Mouse (Mus musculus): ENCODE results near the gene Rhoc. TPM values are rescaled to one million over a fixed set of nuclear protein-coding genes. Genes with fewer than 3 reads are reported as not detected.

Gene Rhoc
- polyA plus RNA-seq, 1 experiment from 2014 or later, result 20.3 TPM

- Histone ChIP-seq H3K9ac (ENCODE audit: low read depth, low read length) (no peak overlapping the region), H3K4me1 (ENCODE audit: control insufficient read depth, low read depth, low read length) (peaks cover 17% of the 10 kb centered on the region), H3K9me3 (replicated peaks; ENCODE audit: control insufficient read depth, low read length) (no peaks in the 10 kb centered on the region), H3K4me2 (ENCODE audit: low read depth, low read length) (0 out of 2 replicates have a peak overlapping the region, but pooled peaks have one; percentile 77), H3K36me3 (ENCODE audit: control insufficient read depth, insufficient read depth) (peaks cover 4% of the 10 kb centered on the region), H3K27me3 (ENCODE audit: control insufficient read depth, insufficient read depth, low read depth, low read length) (no peaks in the 10 kb centered on the region), H3K27ac (ENCODE audit: low read length) (no peak overlapping the region), H3K4me3 (ENCODE audit: low read depth, low read length) (no peak overlapping the region)
- ATAC-seq (ENCODE audit: low read depth), result no peak
- WGBS (ENCODE audit: insufficient replicate concordance), result 93% methylated on average over 7 of the region's 7 CpGs
Observed at GRCm38 (mm10) chr3:104816130-104816529, 28.0 kb downstream of the Rhoc start.

- Histone ChIP-seq H3K4me2 (ENCODE audit: low read depth, low read length) (peak overlapping the region; percentile 77), H3K9ac (ENCODE audit: low read depth, low read length) (peak overlapping the region; percentile 78), H3K27ac (ENCODE audit: low read length) (peak overlapping the region; percentile 77), H3K4me3 (ENCODE audit: low read depth, low read length) (peak overlapping the region; percentile 73), H3K4me1 (ENCODE audit: control insufficient read depth, low read depth, low read length) (peaks cover 17% of the 10 kb centered on the region), H3K9me3 (replicated peaks; ENCODE audit: control insufficient read depth, low read length) (no peaks in the 10 kb centered on the region), H3K36me3 (ENCODE audit: control insufficient read depth, insufficient read depth) (peaks cover 8% of the 10 kb centered on the region), H3K27me3 (ENCODE audit: control insufficient read depth, insufficient read depth, low read depth, low read length) (no peaks in the 10 kb centered on the region)
- ATAC-seq (ENCODE audit: low read depth), result peak; percentile 33
- under 1% methylated on average over 42 of the region's 46 CpGs for whole genome bisulfite sequencing (ENCODE audit: insufficient replicate concordance)
Observed at GRCm38 (mm10) chr3:104817481-104817990, 29.4 kb downstream of the Rhoc start.

GRCm38 (mm10) chr3:104817991-104818748, 30.0 kb downstream of the Rhoc start, which contains the start of gene Mov10:
Gene Mov10 (minus strand): TSS chr3:104818563.
- no peaks in the 10 kb centered on the region for H3K27me3 ChIP-seq (ENCODE audit: control insufficient read depth, insufficient read depth, low read depth, low read length)
- peaks cover 17% of the 10 kb centered on the region for H3K4me1 ChIP-seq (ENCODE audit: control insufficient read depth, low read depth, low read length)
- peak; percentile 93 for ATAC-seq (ENCODE audit: low read depth)
- peak within 1 kb of the TSS; percentile 78 for H3K9ac ChIP-seq (ENCODE audit: low read depth, low read length)
- peak within 1 kb of the TSS; percentile 77 for H3K27ac ChIP-seq (ENCODE audit: low read length)
- H3K9me3 ChIP-seq (replicated peaks; ENCODE audit: control insufficient read depth, low read length), result no peaks in the 10 kb centered on the region
- H3K4me3 ChIP-seq (ENCODE audit: low read depth, low read length), result peak within 1 kb of the TSS; percentile 73
- under 1% methylated on average over 39 of the region's 40 CpGs for WGBS (ENCODE audit: insufficient replicate concordance)
- peak within 1 kb of the TSS; percentile 77 for H3K4me2 ChIP-seq (ENCODE audit: low read depth, low read length)
- H3K36me3 ChIP-seq (ENCODE audit: control insufficient read depth, insufficient read depth), result peaks cover 8% of the 10 kb centered on the region

GRCm38 (mm10) chr3:104818749-104819134, 30.6 kb downstream of the Rhoc start:
- no peaks in the 10 kb centered on the region for H3K27me3 ChIP-seq (ENCODE audit: control insufficient read depth, insufficient read depth, low read depth, low read length)
- peaks cover 17% of the 10 kb centered on the region for H3K4me1 ChIP-seq (ENCODE audit: control insufficient read depth, low read depth, low read length)
- peak overlapping the region; percentile 77 for H3K27ac ChIP-seq (ENCODE audit: low read length)
- WGBS (ENCODE audit: insufficient replicate concordance), result 2% methylated on average over 3 of the region's 3 CpGs
- peak overlapping the region; percentile 77 for H3K4me2 ChIP-seq (ENCODE audit: low read depth, low read length)
- peak overlapping the region; percentile 78 for H3K9ac ChIP-seq (ENCODE audit: low read depth, low read length)
- H3K4me3 ChIP-seq (ENCODE audit: low read depth, low read length), result peak overlapping the region; percentile 73
- no peaks in the 10 kb centered on the region for H3K9me3 ChIP-seq (replicated peaks; ENCODE audit: control insufficient read depth, low read length)
- H3K36me3 ChIP-seq (ENCODE audit: control insufficient read depth, insufficient read depth), result peaks cover 8% of the 10 kb centered on the region
- ATAC-seq (ENCODE audit: low read depth), result no peak

GRCm38 (mm10) chr3:104820426-104820825, 32.3 kb downstream of the Rhoc start:
- Histone ChIP-seq H3K4me3 (ENCODE audit: low read depth, low read length) (no peak overlapping the region), H3K4me1 (ENCODE audit: control insufficient read depth, low read depth, low read length) (peaks cover 17% of the 10 kb centered on the region), H3K4me2 (ENCODE audit: low read depth, low read length) (no peak overlapping the region), H3K9me3 (replicated peaks; ENCODE audit: control insufficient read depth, low read length) (no peaks in the 10 kb centered on the region), H3K36me3 (ENCODE audit: control insufficient read depth, insufficient read depth) (peaks cover 8% of the 10 kb centered on the region), H3K27ac (ENCODE audit: low read length) (no peak overlapping the region), H3K27me3 (ENCODE audit: control insufficient read depth, insufficient read depth, low read depth, low read length) (no peaks in the 10 kb centered on the region), H3K9ac (ENCODE audit: low read depth, low read length) (no peak overlapping the region)
- WGBS (ENCODE audit: insufficient replicate concordance), result 68% methylated on average over 1 of the region's 1 CpGs
- ATAC-seq (ENCODE audit: low read depth), result no peak

- Histone ChIP-seq H3K4me2 (ENCODE audit: low read depth, low read length) (no peak overlapping the region), H3K36me3 (ENCODE audit: control insufficient read depth, insufficient read depth) (peaks cover 14% of the 10 kb centered on the region), H3K9me3 (replicated peaks; ENCODE audit: control insufficient read depth, low read length) (no peaks in the 10 kb centered on the region), H3K27me3 (ENCODE audit: control insufficient read depth, insufficient read depth, low read depth, low read length) (no peaks in the 10 kb centered on the region), H3K4me1 (ENCODE audit: control insufficient read depth, low read depth, low read length) (peaks cover 12% of the 10 kb centered on the region), H3K4me3 (ENCODE audit: low read depth, low read length) (no peak overlapping the region), H3K27ac (ENCODE audit: low read length) (no peak overlapping the region), H3K9ac (ENCODE audit: low read depth, low read length) (no peak overlapping the region)
- WGBS (ENCODE audit: insufficient replicate concordance), result 77% methylated on average over 3 of the region's 3 CpGs
- ATAC-seq (ENCODE audit: low read depth), result no peak
Observed at GRCm38 (mm10) chr3:104822413-104822812, 34.2 kb downstream of the Rhoc start.

- H3K4me1 ChIP-seq (ENCODE audit: control insufficient read depth, low read depth, low read length), result no peaks in the 10 kb centered on the region
- peaks cover 52% of the 10 kb centered on the region for H3K36me3 ChIP-seq (ENCODE audit: control insufficient read depth, insufficient read depth)
- 86% methylated on average over 3 of the region's 3 CpGs for WGBS (ENCODE audit: insufficient replicate concordance)
- H3K4me3 ChIP-seq (ENCODE audit: low read depth, low read length), result no peak overlapping the region
- H3K9ac ChIP-seq (ENCODE audit: low read depth, low read length), result no peak overlapping the region
- H3K9me3 ChIP-seq (replicated peaks; ENCODE audit: control insufficient read depth, low read length), result no peaks in the 10 kb centered on the region
- no peaks in the 10 kb centered on the region for H3K27me3 ChIP-seq (ENCODE audit: control insufficient read depth, insufficient read depth, low read depth, low read length)
- no peak for ATAC-seq (ENCODE audit: low read depth)
- H3K4me2 ChIP-seq (ENCODE audit: low read depth, low read length), result no peak overlapping the region
- no peak overlapping the region for H3K27ac ChIP-seq (ENCODE audit: low read length)
Observed at GRCm38 (mm10) chr3:104835797-104836196, 47.6 kb downstream of the Rhoc start.

- H3K36me3 ChIP-seq (ENCODE audit: control insufficient read depth, insufficient read depth), result peaks cover 41% of the 10 kb centered on the region
- no peaks in the 10 kb centered on the region for H3K4me1 ChIP-seq (ENCODE audit: control insufficient read depth, low read depth, low read length)
- no peak overlapping the region for H3K4me2 ChIP-seq (ENCODE audit: low read depth, low read length)
- no peak overlapping the region for H3K9ac ChIP-seq (ENCODE audit: low read depth, low read length)
- 74% methylated on average over 5 of the region's 5 CpGs for WGBS (ENCODE audit: insufficient replicate concordance)
- H3K27ac ChIP-seq (ENCODE audit: low read length), result no peak overlapping the region
- no peaks in the 10 kb centered on the region for H3K27me3 ChIP-seq (ENCODE audit: control insufficient read depth, insufficient read depth, low read depth, low read length)
- no peak for ATAC-seq (ENCODE audit: low read depth)
- no peaks in the 10 kb centered on the region for H3K9me3 ChIP-seq (replicated peaks; ENCODE audit: control insufficient read depth, low read length)
- no peak overlapping the region for H3K4me3 ChIP-seq (ENCODE audit: low read depth, low read length)
Observed at GRCm38 (mm10) chr3:104841049-104841448, 52.9 kb downstream of the Rhoc start.

Measured in liver, embryonic 16.5 days (tissue).